Mouse (Mus musculus) thymus, postnatal 4 days (tissue): ENCODE results near the gene Tectb.

ENCODE experiments used
- DNase-seq: peaks from one replicate; pipeline ENCODE4 v3.0.0; 2021

Gene Tectb

DNA sequence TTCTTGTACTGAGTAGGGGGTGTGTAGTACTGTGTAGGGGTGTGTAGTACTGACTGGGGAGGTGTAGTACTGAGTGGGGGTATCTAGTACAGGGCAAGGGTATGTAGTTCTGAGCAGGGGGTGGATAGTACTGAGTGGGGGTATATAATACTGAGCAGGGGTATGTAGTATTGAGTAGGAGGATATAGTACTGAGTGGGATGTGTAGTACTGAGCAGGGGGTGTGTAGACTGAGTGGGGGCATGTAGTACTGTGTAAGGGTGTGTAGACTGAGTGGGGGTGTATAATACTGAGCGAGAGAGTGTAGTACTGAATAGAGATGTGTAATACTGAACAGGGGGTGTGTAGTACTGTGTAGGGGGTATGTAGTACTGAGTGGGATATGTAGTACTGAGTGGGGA, 31.2 kb downstream of the Tectb start:
- no peak for DNase-seq

DNA sequence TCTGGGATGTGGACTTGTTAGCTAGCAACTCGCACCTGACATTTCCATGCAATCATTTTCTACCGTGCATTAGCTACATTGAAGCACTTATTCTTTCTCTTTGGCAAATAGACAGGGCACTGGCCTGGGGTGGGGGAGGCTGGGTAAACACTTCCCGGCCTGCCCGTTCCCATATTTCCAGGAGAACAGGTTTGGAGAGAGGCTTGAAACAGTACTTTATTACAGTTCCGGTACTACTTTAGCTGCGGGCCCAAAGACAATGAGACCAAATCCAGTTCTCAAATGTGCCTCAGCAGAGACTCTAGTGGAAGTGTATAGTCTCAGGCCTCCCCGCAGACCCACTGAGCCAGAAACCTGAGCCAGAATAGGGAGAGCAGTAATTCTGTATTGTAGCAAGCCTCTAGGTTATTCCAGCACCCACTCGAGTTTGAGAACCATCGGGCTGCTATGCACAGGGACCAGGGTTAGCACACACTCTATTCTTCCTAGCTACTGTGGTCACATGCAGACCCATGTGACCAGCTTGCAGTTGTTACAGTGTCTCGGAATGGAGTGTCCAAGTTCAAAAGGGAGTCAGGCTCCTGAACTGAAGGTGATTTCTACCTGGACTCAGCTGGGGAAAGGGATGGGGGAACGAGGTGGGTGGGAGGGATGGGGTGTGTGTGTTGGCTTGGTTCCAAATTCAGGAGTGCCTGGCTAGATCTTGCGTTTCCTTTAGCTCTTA, 33.2 kb downstream of the Tectb start:
- DNase-seq: no peak

DNA sequence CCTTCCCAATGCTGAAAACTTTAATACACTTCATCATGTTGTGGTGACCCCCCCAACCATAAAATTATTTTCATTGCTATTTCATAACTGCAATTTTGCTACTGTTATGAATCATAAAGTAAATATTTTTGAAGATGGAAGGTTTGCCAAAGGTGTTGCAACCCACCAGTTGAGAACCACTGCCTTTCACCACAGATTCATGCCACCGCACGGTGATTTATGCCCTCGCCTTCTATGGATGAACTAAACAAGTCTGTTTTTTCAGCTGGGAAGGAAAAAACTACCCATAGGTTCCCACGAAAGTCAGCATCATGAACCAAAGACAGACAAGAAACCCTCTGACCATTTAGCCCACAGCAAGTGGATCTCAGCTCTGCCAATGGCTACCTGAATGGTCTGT, 36.3 kb downstream of the Tectb start:
- DNase-seq: no peak

DNA sequence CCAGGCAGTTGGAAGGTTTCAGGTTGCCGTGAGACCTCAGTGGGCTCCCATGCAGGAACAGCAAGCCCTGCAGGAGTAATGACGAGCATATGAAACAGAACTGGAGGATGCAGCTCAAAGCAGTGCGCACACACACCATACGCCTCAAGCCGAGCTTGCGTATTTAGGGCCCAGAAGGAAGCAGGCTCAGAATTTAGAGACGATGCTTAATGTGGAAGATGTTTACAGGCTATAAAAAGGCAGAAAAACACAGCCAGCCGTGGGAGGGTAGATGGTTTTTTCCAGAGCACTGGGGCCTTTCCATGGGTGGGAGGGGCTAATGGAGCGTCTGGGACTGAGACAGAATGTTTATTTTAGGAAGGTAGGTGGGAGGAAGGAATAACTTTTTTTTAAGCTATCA, 36.8 kb downstream of the Tectb start:
- no peak for DNase-seq

DNA sequence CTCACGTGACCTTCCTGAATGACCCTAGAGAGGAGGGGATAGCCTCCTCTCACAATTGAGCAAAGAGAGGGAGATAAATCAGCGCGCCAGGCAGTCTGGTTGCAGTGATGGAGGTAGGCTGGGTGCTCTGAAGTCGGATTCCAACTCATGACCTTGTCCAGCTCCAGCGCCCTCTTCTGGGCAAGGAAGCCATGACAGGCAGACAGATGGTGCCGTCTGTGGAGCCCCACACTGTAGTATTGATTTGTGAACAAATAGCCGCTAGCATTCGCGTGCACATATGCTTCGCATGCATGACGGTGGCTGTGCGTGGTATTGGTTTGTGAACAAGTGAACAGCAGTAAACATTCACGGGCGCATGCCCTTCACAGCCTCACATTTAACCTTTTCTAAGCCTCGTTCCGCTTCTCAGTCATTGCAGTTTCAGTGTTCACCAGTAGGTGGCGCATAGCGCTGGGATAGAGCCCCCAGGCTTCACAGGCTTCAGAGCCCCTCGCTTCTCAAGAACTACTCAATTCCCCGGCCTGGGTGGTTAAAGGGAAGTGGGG, 37.7 kb downstream of the Tectb start:
- DNase-seq: peak; percentile 91

DNA sequence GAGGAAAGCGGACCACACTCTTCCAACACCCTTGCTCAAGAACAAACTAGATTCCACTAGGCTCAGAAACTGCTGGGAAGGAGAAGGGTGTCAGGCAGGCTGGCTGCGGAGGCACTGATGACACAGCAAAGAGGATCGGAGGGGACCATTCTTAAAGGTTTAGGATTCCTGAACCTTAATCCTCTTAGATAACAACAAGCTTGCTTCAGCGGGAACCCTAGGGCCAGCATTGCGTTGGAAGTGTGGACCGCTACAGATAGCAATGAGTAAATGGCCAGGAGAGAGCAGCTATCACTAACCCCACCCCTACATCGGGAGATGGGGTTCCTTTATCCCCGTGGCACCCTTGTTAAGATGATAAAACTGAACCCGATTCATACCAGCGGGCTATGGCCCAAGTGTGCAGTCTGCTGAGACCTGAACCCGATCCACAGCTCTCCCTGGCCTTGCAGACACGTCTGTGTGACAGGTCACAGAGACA, 38.2 kb downstream of the Tectb start:
- no peak for DNase-seq

DNA sequence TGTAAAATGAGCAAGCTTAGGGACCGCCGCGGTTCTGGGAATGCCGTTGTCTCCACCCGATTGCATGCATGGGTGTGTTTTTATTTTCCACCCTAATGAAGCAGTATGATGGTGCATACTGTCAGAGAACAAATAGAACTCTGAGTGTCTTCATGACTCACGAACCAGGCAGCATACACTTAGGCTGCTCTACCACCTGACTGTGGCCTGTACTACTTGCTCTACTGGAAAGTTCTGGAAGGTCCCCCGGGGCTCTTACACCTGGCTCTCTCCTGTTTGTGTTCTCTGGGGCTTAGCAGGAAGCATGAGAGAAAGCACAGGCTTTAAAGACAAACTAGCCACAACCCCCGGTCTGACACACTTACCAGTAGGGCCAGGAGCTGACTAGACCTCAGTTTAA, 38.8 kb downstream of the Tectb start:
- DNase-seq: no peak

DNA sequence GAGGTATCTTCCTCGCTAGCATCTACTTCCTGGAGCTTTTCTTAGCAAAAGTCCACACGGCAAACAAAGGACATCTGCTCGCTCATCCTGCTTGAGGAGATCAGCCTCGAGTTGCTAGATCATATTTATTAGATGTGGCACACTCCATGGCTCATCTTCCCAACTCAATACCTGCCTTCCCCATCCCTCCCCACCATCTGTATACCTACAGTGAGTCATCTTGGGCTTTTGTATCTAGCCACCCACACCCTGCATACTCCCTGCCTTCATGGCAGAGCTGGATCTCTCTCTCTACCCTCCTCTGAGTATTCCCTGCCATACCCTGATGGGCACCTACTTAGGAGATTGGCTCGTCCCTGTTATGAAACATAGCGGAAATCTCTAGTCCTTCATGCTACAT, 40.7 kb downstream of the Tectb start:
- DNase-seq: no peak

DNA sequence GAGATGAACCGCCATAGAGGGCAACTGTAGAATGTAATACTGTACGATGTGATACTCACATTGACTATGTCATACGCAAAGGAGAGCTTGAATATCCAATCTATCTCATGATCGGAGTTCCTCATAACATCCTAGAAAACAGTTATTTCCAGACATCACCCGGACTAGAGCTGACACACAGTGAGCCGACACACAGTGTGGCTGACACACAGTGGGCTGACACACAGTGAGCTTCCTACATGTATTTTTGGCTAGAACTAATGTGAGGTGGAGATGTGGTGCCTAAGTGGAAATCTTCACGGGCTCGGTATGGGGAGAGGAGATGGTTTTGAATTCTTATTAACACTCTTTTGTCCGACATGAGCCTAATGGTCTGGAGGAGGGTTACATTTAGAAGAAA, 41.7 kb downstream of the Tectb start:
- DNase-seq: no peak

DNA sequence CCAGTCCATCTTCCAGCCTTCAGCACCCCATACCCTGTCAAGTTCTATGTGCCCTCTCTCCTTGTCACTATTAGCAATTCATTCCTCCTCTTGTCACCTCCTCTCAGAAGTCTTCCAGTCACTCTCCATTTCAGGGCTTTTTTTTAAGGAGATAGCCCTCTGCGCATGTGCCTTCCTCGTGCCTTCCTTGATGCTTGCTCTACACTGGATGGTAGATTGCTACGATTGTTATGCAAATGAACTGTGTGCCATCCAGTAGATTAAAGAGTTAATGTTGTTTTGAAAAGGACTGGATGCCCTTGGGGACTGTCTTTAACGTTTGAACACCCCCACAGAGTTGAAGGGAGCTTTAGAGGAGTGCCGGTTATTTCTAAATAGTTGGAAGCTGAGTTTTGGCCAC, 46.1 kb downstream of the Tectb start:
- DNase-seq: no peak

DNA sequence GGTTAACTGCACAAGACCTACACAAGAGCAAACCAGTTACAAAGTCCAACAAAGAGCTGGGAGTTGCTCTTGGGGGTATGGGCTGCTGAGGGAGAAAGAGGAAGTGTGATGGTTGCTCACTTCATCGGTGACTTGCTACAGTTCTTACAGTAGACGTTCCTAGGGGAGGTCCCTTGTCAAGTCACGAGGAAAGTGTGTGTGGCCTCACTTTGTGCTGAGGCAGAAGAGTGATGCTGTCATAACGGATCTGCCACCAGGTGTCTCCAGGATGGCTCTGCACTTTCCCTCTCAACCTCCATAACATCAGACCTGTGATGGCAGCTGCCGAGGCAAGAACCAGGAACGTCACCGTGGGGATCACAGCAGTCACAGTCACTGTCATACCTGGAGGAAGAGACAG, 46.6 kb downstream of the Tectb start:
- DNase-seq: peak; percentile 17

DNA sequence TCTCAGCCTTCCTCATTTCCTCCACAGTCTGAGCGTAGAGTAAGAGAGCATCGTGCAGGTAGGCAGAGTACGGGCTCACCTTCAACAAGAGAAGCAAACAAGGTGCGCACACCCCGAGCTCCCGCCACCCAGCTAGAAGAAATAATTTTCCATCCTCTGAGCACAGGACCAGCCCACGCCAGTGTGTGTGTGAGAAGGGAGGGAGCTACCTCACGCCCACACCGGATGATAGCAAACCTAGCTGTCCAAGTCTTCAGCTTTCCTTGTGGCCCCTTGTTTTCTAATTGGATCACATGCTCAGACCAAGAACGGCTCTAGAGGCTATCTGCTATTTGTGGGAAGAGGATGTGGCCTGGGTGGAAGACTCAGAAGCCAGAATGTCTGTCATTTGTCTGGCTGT, 50.5 kb downstream of the Tectb start:
- DNase-seq: no peak

DNA sequence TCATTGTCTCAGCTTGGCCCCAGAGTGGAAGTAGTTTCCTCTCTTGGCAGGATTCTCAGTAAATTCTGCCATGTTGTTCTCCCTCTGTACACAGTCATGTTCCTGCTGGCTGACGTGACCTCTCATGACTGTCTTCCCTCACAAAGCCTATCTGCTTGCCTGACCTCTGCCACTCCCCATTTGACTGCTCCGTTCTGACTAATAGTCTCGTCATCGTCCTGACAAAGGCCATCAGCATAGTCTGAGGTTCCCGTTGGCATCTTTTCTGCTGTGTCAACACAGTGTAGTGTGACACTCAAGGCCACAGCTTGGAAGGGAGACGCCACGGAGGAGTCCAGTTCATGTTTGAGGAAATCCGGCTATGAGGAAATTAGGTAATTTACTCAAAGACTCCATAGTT, 51.6 kb downstream of the Tectb start:
- no peak for DNase-seq

DNA sequence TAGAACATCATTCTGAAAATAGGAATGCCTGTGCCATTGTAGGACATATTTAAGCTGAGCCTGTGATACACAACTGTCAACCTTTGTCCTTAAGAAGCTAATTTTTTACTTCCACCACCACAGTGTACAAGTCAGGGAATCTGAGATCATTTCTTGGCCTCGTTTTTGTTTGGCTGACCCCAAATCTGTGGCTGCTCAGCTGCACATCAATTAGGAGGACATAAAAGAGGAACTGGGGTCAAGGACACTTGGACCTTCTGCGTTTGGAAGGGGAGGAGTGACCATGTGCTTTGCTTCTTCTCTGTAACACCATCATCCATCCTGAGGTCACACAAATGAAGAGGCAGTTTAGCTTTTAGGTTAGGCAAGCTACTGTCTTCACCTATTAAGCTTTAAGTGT, 55.5 kb downstream of the Tectb start:
- DNase-seq: no peak

DNA sequence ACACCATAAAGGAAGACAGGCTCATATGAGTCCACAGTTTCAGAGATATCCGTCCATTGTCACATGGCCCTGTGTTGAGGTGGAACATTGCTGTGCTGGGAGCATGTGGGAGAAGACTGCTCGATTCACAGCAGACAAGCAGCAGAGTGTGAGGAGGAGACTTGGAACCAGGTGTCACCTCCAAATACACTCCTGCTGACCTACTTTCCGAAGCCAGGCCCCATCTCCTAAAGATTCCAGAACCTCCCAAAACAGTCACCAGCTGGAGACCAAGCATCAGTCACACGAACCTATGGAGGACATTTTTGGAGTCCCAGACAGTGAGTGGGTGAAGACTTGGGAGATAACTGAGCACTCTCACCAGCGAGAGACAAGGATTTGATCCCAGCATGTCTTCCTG, 56.0 kb downstream of the Tectb start:
- DNase-seq: no peak

DNA sequence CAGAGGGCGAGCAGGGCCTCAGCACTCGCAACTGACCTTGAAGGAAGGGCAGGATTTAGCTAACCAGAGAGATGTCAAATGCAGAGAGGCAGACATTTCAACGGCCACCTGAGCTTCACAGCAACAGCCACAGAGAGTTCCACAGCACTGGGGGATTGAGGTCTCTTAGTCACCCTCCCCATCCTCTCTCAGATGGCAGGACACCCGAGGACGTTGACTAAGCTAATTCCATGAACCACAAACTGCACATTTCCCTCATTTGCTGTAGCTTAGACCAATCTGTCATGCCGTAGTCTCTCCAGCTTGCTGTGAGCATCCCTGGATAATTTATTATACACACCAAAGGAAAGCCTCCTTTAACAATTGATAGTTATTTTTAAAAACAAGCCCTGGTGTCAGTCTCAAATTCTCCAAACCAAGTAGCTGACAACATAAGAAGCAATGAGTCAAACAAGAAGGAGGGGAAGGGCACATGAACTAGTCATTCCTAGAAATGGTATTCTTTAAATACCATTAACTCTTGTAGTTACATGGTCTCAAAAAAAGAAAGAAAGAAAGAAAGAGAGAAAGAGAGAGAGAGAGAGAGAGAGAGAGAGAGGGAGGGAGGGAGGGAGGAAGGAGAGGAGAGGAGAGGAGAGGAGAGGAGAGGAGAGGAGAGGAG, 59.4 kb downstream of the Tectb start:
- DNase-seq: no peak

DNA sequence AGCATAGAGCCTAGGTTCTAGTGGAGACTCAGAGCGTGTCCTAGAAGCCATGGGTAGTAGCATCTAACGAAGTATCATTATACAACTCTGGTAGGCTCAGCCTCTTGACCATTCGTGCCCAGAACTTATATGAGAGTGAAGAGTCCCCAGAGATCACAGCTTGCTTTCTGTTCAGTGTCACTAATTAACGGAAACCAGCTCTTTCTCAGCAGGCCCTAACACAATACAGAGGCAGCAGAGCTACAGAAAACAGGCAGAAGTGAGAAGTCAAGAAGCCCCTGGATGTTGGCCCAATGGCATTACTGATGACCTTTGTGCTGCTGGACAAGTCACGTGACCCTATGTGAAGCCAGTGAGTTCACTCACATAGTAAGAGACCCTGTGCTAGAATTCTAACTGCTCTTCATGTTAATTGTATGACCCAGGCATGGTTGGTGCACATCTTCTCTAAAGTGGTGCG, 60.7 kb downstream of the Tectb start, which contains the start of gene Gucy2g:
Gucy2g (minus strand) TSS at position 51 of the 460 bp plus-strand sequence.
- no peak for DNase-seq

DNA sequence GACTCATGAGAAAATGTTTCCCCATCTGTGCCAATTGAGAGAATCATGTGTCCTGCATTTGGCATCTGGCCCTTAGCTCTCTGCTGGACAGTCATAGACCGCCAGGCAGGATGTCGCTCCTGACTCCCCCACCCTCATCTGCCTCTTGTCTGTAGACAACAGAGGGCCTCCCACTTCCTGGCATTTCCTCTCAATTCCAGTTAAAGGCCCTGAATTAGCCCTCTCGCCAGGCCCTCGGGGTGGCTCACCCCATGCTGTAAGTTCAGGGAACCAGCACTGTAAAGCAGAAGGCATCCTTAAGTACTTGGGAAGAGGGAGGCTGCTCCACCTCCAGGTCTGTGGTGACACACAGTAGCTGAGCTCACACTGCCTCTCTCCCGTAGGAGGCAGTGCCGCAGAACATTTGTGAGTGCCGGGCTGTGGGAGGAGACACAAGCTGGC, 64.3 kb downstream of the Tectb start:
- no peak for DNase-seq
